Mouse (Mus musculus): ENCODE data around the gene Rpl14.

- TF ChIP-seq CTCF (conservative IDR thresholded peaks at IDR 0.05; ENCODE audit: low read length), result no peak
- no peak for TF ChIP-seq NANOG (IDR thresholded peaks at IDR 0.05; ENCODE audit: borderline replicate concordance, low read length)
These were observed 31.5 kb upstream of the Rpl14 start, which contains the start of gene Entpd3 for GRCm38 (mm10) chr9:120539662-120540251.

Measured in E14TG2a.4 (cell line).